Mouse (Mus musculus) regulatory T cell (primary cell): ENCODE measurements around the gene N4bp2l2.
"Not testable (repeated sequence)": the region's sequence is repeated elsewhere in the genome, so short reads cannot be mapped to it uniquely, and the experiment has no call there.

Source experiments
- in situ Hi-C: fragments of 300-600 bp; cut with MboI, MseI; formaldehyde crosslinking; loops from one replicate; pipeline ENCODE4 v1.15.1; 2025; ENCODE audit warnings: high pct_unique_total_duplicates

Gene N4bp2l2

DNA sequence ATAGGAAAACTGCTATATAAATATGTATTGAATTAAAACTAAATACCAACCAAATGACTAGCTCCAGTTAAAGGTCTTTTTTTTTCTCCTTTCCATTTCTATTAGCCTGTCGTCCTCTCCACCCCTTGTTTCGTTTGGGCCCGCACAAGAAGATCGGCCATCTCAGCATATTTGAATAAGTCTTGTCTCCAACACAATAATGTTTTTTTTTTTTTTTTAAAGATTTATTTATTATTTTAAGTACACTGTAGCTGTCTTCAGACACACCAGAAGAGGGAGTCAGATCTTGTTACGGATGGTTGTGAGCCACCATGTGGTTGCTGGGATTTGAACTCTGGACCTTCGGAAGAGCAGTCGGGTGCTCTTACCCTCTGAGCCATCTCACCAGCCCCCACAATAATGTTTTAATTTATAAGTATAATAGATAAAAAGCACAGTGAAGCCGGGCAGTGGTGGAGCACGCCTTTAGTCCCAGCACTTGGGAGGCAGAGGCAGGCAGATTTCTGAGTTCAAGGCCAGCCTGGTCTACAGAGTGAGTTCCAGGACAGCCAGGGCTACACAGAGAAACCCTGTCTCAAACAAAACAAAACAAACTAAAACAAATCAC, at the start of gene N4bp2l2:
Gene N4bp2l2 (minus strand): TSS at position 51 of the 607 bp plus-strand sequence.
- in situ Hi-C loops = not testable (repeated sequence)

DNA sequence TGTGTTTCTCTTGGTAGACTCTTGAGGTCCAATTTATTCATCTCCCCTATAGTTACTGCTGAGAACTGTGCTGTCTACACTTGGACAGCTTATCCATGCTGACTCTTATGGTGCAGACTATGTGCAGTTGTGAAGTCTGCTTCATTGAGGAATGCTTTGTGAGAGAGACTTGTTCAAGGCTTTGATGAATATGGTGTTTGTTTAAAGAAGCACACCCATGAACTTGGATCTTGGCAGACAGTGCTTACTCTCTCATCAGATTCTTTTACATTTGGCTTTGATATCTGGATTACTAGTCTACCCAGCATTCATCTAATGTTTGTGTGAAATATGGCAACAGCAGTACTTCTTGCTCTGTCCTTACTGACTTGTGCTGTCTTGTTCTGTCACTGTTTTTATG, 47.4 kb upstream of the N4bp2l2 start:
- in situ Hi-C loops = loop anchor here (10.0 kb wide), 1 partner anchor 1369 kb away; no protein-coding TSS in a partner anchor

DNA sequence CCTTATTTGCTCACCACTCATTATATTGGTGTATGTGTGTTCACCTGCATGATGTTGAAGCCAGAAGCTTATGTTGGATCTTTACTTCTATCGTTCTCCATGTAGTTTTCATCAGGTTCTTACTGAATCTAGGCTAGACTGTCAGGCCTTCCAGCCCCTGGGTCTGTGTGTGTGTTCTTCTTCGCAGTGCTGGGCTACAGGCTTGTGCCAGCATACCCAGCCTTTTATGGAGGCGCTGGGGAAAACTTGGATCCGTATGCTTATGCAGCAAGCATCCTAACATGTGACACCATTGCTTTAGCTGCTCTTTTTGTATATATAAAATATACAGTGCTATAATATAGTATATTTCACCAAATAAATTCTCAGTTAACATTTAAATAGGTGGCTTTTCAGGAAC, 45.5 kb upstream of the N4bp2l2 start:
- in situ Hi-C loops = loop anchor here (10.0 kb wide), 1 partner anchor 1367 kb away; no protein-coding TSS in a partner anchor

DNA sequence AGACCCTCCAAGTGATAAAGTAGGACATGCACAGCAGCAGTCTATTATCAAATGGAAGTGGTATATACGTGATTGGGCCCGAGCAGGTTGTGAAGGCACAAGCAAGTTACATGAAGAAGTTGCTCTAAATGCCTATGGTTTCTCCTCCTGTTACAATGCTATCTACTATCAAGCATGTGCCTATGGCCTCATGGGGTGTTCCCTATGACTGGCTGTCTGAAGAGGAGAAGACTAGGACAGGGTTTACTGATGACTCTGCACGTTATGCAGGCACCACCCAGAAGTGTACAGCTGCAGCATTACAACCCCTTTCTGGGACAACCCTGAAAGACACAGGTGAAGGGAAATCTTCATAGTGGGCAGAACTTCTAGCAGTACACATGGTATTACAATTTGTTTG, 41.2 kb upstream of the N4bp2l2 start:
- in situ Hi-C loops = not testable (repeated sequence)

DNA sequence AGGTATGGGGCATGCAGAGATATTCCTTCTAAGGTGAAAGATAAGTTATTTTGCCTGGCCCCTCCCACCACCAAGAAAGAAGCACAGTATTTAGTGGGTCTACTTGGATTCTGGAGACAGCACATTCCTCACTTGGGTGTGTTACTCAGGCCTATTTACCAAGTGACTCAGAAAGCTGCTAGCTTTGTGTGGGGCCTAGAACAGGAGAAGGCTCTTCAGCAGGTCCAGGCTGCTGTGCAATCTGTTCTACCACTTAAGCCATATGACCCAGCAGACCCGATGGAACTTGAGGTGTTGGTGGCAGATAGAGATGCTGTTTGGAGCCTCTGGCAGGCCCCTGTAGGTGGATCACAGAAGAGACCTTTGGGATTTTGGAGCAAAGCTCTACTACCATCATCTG, 40.7 kb upstream of the N4bp2l2 start:
- in situ Hi-C loops = not testable (repeated sequence)

DNA sequence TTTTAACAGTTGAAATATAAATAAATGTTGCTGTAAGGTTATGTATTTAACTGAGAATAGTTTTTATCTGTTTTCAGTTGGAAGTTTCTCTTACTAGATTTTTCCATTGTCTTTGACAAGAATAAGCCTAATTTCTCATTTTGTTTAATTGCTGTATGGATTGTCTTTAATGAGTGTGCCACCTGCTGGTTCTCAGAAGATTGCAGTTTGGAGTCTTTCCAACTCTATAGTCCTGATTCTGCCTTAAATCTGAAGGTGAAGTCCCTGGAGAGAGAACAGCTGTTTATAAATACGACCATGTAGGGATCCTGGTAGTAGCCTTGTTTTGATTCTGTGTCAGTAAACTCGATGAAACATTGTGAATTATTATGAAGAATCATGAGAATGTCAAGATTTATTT, 36.7 kb upstream of the N4bp2l2 start:
- in situ Hi-C loops = no loop called here

DNA sequence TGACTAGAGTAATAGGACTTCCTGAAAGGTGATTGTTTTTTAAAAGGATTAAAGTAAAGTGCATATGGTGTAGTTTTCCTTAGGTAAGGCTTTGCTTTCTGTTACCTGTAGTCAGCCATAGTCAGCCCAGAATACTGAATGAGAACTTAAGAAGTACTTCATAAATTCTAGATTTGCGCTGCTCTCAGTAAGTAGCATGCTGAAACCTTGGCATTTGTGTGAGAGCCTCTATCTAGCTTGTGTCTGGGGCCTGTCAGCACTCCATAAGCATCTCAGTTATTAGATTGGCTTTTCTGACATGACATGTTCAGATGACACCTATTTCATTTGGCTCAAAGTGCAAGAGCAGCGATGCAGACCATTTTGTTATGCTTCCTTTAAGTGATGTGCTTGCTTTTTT, 27.3 kb upstream of the N4bp2l2 start:
- in situ Hi-C loops = no loop called here

DNA sequence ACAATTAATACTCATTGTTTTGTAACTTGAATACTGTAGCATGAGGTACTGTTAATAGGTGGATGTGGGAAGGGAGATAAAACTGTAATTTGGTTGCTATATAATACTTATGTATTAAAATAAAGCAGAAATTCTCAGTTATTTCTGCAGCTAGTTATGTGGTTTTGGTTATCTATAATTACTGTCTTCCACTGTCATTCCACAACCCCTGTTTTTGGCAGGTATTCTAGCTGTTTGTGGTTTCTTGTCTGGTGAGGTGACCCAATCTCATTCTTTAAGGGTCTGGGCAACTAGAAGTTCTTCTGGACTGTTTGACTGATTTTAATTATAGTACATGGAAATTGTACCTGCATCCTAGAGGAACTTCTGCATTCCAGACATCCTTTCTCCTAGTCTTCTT, 24.7 kb upstream of the N4bp2l2 start:
- in situ Hi-C loops = no loop called here

DNA sequence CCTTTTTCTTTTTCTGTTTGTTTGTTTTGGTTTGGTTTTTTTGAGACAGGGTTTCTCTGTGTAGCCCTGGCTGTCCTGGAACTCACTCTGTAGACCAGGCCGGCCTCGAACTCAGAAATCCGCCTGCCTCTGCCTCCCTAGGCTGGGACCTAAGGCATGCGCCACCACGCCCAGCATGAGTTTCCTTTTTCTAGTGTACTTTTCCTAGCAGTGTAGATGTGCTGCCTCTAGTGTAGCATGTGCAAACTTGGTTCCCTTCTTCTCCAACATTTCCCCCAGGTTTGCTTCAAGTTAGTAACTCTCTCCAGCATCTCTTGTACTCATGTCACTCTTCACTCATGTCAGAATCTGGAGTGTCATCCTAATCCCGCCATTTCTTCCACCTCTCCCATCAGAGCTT, 16.9 kb upstream of the N4bp2l2 start:
- in situ Hi-C loops = not testable (repeated sequence)

DNA sequence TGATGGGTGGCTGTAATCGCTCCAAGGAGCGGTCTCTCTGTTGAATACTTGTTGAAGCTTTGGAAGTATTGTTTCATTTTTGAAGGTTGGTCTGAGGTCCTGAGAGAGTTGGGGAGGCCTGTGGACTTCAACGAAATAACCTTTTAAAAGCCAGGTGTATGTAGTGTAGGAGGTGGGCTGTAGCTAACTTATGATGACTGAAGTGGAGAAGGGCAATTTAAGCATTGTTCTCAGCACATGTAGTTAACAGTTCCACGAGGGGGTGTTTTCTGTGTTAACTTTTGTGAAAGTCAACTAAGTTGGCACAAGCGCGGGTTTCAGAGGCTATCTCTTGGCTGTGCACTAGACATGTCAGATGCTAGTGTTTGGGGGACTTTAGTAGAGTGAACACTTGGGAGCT, 8.9 kb upstream of the N4bp2l2 start:
- in situ Hi-C loops = loop anchor here (5.0 to 10.0 kb wide), 2 partner anchors 148 to 700 kb away; no protein-coding TSS in a partner anchor

DNA sequence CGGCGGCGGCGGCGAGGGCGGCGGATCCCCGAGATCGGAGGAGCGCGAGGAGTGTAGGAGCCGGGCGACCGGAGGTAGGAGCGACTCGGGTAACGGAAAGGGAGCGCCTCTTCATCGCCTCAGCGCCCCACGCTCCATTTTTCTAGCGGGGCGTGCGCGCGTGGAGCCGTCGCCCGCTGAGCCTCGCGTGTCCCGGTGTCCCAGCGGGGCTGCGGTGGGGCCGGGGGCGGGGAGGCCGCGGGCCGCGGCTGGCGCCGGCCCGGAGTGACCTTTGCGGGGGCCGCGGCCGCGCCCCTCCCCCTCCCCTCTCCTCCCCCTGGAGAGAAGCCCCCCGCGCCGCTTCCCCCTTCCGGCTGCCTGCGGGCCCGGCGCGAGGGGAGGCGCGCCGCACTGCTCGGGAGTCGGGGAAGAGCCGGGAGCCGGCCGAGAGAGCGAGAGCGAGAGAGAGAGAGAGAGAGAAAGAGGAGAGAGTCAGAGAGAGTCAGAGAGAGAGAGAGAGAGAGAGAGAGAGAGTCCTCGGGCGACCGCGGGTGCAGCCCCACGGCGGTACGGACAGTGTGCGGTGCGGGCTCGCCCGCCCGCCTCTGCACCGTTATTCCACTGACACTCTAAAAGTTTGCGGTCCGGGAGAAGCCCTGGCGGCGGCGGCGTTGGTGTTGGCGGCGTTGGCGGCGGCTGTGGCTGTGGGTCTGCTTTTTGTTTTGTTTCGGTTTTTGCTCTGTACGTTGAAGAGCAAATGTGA, 8.1 kb upstream of the N4bp2l2 start:
- in situ Hi-C loops = loop anchor here (5.0 to 10.0 kb wide), 2 partner anchors 147 to 701 kb away; no protein-coding TSS in a partner anchor

DNA sequence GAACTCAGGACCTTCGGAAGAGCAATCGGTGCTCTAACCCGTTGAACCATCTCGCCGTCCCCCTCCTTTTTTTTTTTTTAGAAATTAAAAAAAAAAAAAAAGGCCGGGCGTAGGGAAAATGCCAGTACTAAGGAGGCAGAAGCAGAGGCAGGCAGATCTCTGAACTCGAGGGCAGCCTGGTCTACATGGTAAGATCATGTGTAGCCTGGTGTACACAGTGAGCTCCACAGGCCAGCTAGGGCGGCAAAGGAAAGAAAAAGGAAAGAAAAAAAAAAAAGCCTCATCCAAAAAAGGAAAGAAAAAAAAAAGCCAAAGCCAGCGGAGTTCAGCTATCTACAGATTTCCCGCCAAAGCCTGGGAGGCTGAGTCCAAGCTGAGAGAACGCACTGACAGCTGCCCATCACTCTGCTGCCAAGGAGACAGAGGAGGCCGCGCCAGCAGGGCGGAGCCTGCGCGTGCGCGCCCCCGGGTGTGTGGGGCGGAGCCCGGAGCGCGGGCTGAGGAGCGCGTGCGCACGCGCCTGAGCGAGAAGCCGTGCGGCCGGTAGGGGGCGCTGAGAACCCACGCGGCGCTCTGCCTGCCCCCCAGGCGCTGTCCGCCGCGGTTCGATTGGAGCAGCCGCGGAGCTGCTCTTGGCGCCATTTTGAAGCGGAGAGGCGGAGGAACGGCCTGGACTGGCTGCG, 7.3 kb upstream of the N4bp2l2 start, which contains the start of gene Pds5b:
Gene Pds5b (plus strand): TSS at position 587 of the 683 bp plus-strand sequence.
- in situ Hi-C loops = loop anchor here (5.0 to 10.0 kb wide), 2 partner anchors 146 to 702 kb away; no protein-coding TSS in a partner anchor

DNA sequence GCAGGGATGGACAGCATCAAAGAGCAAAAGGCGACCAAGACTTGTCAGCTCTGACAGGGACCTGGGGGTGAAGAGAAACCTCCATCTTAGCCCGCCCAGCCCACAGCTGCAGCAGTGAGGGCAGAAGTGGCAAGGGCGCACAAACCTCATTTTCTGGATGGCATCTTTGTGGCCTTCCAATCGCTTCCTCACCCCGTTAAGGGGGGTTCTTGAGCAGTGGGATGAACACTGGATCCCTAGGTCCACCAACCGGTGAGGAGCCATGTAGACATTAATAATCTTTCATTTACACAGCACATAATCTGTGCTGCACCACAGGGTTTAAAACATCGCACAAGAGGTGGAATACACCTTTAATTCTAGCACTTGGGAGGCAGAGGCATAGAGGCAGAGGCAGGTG, 6.4 kb upstream of the N4bp2l2 start:
- in situ Hi-C loops = loop anchor here (5.0 to 10.0 kb wide), 2 partner anchors 145 to 702 kb away; no protein-coding TSS in a partner anchor

DNA sequence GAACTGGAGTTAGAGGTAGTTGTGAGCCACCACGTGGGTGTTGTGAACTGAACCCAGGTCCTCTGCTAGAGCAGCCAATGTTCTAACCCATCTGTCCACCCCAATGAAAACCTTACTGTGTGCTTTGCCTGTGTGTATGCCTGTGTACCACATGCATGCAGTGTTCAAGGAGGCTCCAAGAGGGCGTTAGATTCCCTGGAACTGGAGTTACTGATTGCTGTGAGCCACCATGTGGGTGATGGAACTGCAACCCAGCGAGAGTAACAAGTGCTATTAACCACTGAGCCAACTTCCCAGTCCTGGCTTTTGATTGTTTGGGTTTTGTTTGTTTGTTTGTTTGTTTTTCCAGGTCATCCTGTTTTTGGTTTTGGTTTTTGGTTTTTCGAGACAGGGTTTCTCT, 2.7 kb upstream of the N4bp2l2 start:
- in situ Hi-C loops = no loop called here

DNA sequence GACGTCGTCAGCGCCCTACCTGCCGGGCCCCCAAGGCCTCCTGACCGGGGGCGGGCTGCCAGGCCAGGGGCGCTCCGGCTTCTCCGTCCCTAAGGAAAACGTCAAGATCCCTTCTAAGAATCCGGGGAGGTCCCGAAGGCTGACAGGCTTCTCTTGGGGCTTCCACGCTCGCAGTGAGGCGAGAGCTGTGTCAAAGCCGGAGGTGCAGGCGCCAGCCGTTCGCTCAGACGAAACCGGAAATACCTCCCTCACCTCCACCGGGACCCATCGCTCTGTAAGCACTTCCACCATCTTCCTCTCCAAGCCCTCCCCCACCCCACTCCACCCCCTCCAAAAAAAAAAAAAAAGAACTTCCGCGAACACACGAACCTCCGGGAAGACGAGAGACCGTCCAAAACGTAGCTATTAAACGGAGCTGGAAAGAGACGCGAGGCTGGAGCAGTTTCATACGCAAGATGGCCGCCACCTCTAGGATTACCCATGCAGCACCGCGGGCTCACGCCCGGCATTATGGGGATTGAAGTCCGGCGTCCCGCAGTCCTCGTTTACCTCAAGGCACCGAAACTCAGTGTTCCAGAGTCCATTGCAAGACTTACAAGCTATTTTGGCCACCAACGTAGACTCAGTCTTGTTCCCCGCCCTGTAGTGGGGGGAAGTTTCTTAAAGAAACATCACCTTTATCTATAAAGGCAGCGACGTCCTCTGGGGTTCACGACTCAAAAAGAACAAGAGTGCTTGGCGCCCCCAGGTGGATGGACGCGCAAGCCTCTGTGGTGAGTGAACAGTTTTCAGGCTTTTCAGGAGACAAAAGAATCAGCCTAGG, 640 bp downstream of the N4bp2l2 start:
- in situ Hi-C loops = no loop called here

DNA sequence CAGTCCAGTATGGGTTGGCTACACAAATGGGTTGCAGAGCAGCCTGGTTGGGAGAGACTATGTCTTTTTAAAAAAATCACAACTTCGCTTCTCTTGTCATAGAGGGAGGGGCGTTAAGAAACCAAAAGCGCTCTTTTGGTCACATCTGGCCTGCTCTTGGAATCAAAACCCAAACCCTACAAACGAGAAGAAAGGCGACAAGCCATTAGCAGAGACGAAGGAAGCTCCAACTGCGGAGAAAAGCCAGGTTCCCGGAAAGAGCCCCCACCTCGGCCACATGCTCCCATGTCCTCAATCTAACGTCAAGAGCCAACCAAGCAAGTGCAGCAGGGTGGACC, 1.2 kb downstream of the N4bp2l2 start:
- in situ Hi-C loops = no loop called here

DNA sequence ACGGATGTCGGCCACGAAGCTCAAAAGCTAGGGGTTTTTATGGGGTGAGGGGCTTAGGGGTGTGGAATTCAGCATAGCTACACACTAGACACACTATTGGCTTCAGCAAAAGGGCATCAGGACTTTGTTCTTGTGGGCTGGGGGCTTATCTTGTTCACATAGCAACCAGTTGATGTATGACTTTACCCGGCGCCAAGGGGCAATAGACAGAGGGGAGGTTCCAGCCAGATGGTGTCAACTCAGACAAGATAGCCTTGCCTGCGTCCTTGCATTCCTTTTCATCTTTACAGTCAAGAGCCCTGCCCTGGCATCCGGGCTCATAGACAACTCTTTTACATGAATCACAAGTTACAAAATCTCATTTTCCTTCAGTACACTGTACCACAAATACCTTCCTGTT, 2.1 kb downstream of the N4bp2l2 start:
- in situ Hi-C loops = not testable (repeated sequence)

DNA sequence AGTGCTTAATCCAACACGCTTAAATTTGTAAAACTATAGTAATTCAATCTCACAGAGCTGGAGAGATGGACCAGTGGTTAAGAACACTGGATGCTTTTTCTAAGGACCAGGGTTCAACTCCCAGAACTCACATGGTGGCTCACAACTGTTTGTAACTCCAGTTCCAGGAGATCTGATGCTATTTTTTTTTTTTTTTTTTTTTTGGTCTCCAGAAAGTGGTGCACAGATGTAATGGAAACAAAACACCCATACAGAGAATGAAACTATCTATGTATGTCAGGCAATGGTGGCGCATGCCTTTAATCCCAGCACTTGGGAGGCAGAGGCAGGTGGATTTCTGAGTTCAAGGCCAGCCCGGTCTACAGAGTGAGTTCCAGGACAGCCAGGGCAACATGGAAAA, 5.7 kb downstream of the N4bp2l2 start:
- in situ Hi-C loops = not testable (repeated sequence)

DNA sequence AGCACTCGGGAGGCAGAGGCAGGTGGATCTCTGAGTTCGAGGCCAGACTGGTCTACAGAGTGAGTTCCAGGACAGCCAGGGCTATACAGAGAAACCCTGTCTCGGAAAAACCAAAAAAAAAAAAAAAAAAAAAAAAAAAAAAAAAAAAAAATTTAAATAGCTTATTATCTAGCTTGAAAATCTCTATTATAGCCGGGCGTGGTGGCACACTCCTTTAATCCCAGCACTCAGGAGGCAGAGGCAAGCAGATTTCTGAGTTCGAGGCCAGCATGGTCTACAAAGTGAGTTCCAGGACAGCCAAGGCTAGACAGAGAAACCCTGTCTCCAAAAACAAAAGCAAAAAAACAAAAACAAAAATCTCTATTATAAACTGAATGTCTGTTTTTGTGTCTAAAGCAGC, 6.6 kb downstream of the N4bp2l2 start:
- in situ Hi-C loops = not testable (repeated sequence)

DNA sequence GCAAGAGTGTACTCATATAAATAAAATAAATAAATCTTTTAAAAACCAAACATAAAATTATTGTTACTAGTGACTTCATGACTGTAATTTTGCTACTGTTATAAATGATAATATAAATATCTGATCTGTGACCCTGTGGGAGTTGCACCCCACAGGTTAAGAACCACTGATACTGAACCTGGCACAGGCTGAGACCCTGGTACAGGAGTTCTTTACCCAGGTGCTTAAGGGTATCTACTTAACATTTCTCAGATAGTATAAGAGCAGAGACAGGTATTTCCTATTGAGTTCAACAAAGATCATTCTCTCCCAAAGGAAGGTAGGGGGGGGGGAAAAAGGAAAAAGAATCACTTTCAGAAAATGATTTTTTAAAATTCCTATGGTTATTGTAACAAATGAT, 11.4 kb downstream of the N4bp2l2 start:
- in situ Hi-C loops = loop anchor here (5.0 kb wide), 1 partner anchor 42 kb away; no protein-coding TSS in a partner anchor

DNA sequence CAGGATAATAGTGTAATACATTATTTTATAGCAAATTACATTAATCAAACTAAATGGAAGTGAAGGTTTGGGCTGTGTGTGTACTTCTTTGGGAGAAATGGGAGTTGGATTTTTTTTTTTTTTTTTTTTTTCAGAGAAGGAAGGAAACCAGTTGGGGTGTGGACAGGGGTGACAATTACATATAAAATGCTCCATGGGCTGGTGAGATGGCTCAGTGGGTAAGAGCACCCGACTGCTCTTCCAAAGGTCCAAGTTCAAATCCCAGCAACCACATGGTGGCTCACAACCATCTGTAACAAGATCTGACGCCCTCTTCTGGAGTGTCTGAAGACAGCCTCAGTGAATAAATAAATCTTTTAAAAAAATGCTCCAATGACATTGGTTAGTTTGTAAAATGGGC, 13.4 kb downstream of the N4bp2l2 start:
- in situ Hi-C loops = loop anchor here (5.0 kb wide), 1 partner anchor 40 kb away; no protein-coding TSS in a partner anchor
